Mouse (Mus musculus): ENCODE results near the gene Aoah. TPM values are rescaled to one million over a fixed set of nuclear protein-coding genes. Genes with fewer than 3 reads are reported as not detected.

Aoah gene
- polyA plus RNA-seq, 1 experiment from 2014 or later = 0.32 TPM

- Histone ChIP-seq H3K27ac (ENCODE audit: low read depth, low read length) (no peak overlapping the region), H3K36me3 (ENCODE audit: control insufficient read depth, insufficient read depth, low read length) (no peaks in the 10 kb centered on the region), H3K9ac (ENCODE audit: low read length) (no peak overlapping the region), H3K4me2 (ENCODE audit: low read depth, low read length, severe bottlenecking) (no peak overlapping the region), H3K27me3 (ENCODE audit: control insufficient read depth, insufficient read depth, low read length) (no peaks in the 10 kb centered on the region), H3K4me1 (replicated peaks; ENCODE audit: control insufficient read depth, insufficient read depth, low read length) (no peaks in the 10 kb centered on the region), H3K4me3 (ENCODE audit: low read depth, low read length) (no peak overlapping the region), H3K9me3 (ENCODE audit: control insufficient read depth, low read length) (no peaks in the 10 kb centered on the region)
- no peak for DNase-seq (ENCODE audit: low spot score)
- peak; percentile 55 for ATAC-seq (replicated peaks; ENCODE audit: low FRiP score)
- 82% methylated on average over 5 of the region's 5 CpGs for WGBS
Observed at GRCm38 (mm10) chr13:21005642-21006320, 211.9 kb downstream of the Aoah start.

DNA sequence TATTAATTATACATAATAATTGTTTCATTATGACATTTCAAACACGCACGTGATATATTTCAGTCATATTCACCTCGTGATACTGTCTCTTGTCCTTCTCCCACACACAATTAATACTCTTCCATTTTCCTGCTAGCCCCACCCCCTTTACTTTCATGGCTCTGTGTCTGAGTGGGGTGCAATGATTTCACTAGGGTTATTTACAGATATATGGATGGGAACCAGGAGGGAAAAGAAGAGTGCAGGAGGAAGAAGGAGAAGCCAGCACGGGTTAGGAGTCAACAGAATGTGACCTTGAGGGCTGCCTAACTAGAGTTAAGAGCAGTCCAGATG is 212.4 kb downstream of the Aoah start:
- no peak overlapping the region for H3K27ac ChIP-seq (ENCODE audit: low read depth, low read length)
- WGBS = 86% methylated on average over 4 of the region's 4 CpGs
- no peak overlapping the region for H3K4me3 ChIP-seq (ENCODE audit: low read depth, low read length)
- no peaks in the 10 kb centered on the region for H3K27me3 ChIP-seq (ENCODE audit: control insufficient read depth, insufficient read depth, low read length)
- DNase-seq (ENCODE audit: low spot score) = no peak
- no peaks in the 10 kb centered on the region for H3K4me1 ChIP-seq (replicated peaks; ENCODE audit: control insufficient read depth, insufficient read depth, low read length)
- no peak overlapping the region for H3K9ac ChIP-seq (ENCODE audit: low read length)
- no peaks in the 10 kb centered on the region for H3K9me3 ChIP-seq (ENCODE audit: control insufficient read depth, low read length)
- no peaks in the 10 kb centered on the region for H3K36me3 ChIP-seq (ENCODE audit: control insufficient read depth, insufficient read depth, low read length)
- ATAC-seq (replicated peaks; ENCODE audit: low FRiP score) = no peak
- no peak overlapping the region for H3K4me2 ChIP-seq (ENCODE audit: low read depth, low read length, severe bottlenecking)

GRCm38 (mm10) chr13:21013659-21014058 is 219.7 kb downstream of the Aoah start:
- Histone ChIP-seq H3K4me1 (replicated peaks; ENCODE audit: control insufficient read depth, insufficient read depth, low read length) (no peaks in the 10 kb centered on the region), H3K27ac (ENCODE audit: low read depth, low read length) (no peak overlapping the region), H3K9me3 (ENCODE audit: control insufficient read depth, low read length) (no peaks in the 10 kb centered on the region), H3K4me2 (ENCODE audit: low read depth, low read length, severe bottlenecking) (no peak overlapping the region), H3K27me3 (ENCODE audit: control insufficient read depth, insufficient read depth, low read length) (no peaks in the 10 kb centered on the region), H3K4me3 (ENCODE audit: low read depth, low read length) (no peak overlapping the region), H3K9ac (ENCODE audit: low read length) (no peak overlapping the region), H3K36me3 (ENCODE audit: control insufficient read depth, insufficient read depth, low read length) (no peaks in the 10 kb centered on the region)
- DNase-seq (ENCODE audit: low spot score) (no peak), ATAC-seq (replicated peaks; ENCODE audit: low FRiP score) (no peak)
- WGBS = 79% methylated on average over 3 of the region's 3 CpGs

DNA sequence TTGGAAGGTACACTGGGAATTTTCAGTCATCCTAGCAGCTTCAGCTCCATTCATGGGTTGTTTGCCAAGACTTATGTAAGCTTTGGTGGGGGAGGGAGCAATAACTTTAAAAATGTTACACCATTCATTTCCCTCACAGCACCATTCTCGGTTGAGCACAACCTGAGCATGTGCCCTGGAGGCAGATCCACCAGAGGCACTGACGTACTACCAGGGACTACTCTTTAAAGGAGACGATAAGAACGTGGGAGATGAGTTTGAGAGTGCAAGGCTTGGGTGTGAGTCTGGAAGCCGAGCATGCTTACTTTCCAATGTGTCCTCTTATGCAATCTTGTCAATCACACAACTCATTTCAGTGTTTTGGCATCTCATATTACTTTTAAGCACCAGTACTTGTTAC is 230.9 kb downstream of the Aoah start:
- Histone ChIP-seq H3K4me1 (replicated peaks; ENCODE audit: control insufficient read depth, insufficient read depth, low read length) (no peaks in the 10 kb centered on the region), H3K27ac (ENCODE audit: low read depth, low read length) (no peak overlapping the region), H3K27me3 (ENCODE audit: control insufficient read depth, insufficient read depth, low read length) (no peaks in the 10 kb centered on the region), H3K4me3 (ENCODE audit: low read depth, low read length) (no peak overlapping the region), H3K9me3 (ENCODE audit: control insufficient read depth, low read length) (no peaks in the 10 kb centered on the region), H3K4me2 (ENCODE audit: low read depth, low read length, severe bottlenecking) (no peak overlapping the region), H3K9ac (ENCODE audit: low read length) (no peak overlapping the region), H3K36me3 (ENCODE audit: control insufficient read depth, insufficient read depth, low read length) (no peaks in the 10 kb centered on the region)
- ATAC-seq (replicated peaks; ENCODE audit: low FRiP score) (no peak), DNase-seq (ENCODE audit: low spot score) (no peak)
- WGBS = 87% methylated on average over 5 of the region's 5 CpGs

DNA sequence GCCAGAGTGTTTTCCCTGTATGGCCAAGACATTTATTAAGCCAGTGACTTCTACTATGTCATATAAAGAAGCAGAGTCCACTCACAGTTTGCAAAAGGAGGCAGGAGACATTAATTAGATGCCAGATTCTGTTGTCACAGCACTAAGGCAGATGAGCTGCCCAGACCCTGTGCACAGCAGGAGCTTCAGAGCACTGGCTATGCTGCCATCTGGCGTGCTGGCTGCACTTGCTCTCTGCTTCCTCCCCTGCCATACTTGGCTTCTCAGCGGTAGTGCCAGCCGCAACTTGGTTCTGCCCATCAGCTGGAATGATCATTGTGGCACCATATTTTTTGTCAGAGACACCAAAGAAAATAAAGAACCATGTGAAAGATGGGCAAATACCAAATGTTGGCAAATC is 239.3 kb downstream of the Aoah start:
- WGBS = 71% methylated on average over 3 of the region's 3 CpGs
- Histone ChIP-seq H3K27ac (ENCODE audit: low read depth, low read length) (no peak overlapping the region), H3K36me3 (ENCODE audit: control insufficient read depth, insufficient read depth, low read length) (no peaks in the 10 kb centered on the region), H3K4me3 (ENCODE audit: low read depth, low read length) (no peak overlapping the region), H3K27me3 (ENCODE audit: control insufficient read depth, insufficient read depth, low read length) (no peaks in the 10 kb centered on the region), H3K4me1 (replicated peaks; ENCODE audit: control insufficient read depth, insufficient read depth, low read length) (no peaks in the 10 kb centered on the region), H3K9me3 (ENCODE audit: control insufficient read depth, low read length) (no peaks in the 10 kb centered on the region), H3K9ac (ENCODE audit: low read length) (no peak overlapping the region), H3K4me2 (ENCODE audit: low read depth, low read length, severe bottlenecking) (no peak overlapping the region)
- no peak for ATAC-seq (replicated peaks; ENCODE audit: low FRiP score)
- no peak for DNase-seq (ENCODE audit: low spot score)

DNA sequence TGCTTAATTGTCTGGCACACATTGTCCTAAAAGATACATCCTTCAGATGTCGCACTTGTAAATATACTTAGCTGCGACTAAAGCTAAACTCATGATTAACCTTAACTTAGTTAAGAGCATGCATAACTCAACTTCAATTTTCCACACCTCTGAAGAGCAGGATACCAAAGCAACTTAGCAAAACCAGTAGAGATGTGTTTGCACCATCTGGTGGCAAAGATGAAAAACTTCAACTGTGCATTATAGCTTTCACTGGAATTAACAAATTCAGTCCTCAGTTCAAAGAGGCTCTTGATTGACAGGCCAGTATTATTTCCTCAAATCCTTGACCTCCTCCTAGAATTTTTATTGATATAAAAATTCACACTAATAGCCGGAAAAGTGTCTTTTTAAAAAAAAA is 241.1 kb downstream of the Aoah start:
- Histone ChIP-seq H3K4me3 (ENCODE audit: low read depth, low read length) (no peak overlapping the region), H3K27ac (ENCODE audit: low read depth, low read length) (no peak overlapping the region), H3K4me2 (ENCODE audit: low read depth, low read length, severe bottlenecking) (no peak overlapping the region), H3K4me1 (replicated peaks; ENCODE audit: control insufficient read depth, insufficient read depth, low read length) (no peaks in the 10 kb centered on the region), H3K9me3 (ENCODE audit: control insufficient read depth, low read length) (no peaks in the 10 kb centered on the region), H3K36me3 (ENCODE audit: control insufficient read depth, insufficient read depth, low read length) (no peaks in the 10 kb centered on the region), H3K27me3 (ENCODE audit: control insufficient read depth, insufficient read depth, low read length) (no peaks in the 10 kb centered on the region), H3K9ac (ENCODE audit: low read length) (no peak overlapping the region)
- DNase-seq (ENCODE audit: low spot score) (no peak), ATAC-seq (replicated peaks; ENCODE audit: low FRiP score) (0 out of 2 replicates have a peak, but pooled peaks have one; percentile 55)
- 81% methylated on average over 3 of the region's 3 CpGs for WGBS

GRCm38 (mm10) chr13:21035981-21036380 is 242.1 kb downstream of the Aoah start:
- H3K9me3 ChIP-seq (ENCODE audit: control insufficient read depth, low read length) = no peaks in the 10 kb centered on the region
- no peaks in the 10 kb centered on the region for H3K36me3 ChIP-seq (ENCODE audit: control insufficient read depth, insufficient read depth, low read length)
- no peak overlapping the region for H3K27ac ChIP-seq (ENCODE audit: low read depth, low read length)
- no peaks in the 10 kb centered on the region for H3K27me3 ChIP-seq (ENCODE audit: control insufficient read depth, insufficient read depth, low read length)
- ATAC-seq (replicated peaks; ENCODE audit: low FRiP score) = no peak
- H3K4me3 ChIP-seq (ENCODE audit: low read depth, low read length) = no peak overlapping the region
- H3K4me2 ChIP-seq (ENCODE audit: low read depth, low read length, severe bottlenecking) = no peak overlapping the region
- H3K9ac ChIP-seq (ENCODE audit: low read length) = no peak overlapping the region
- H3K4me1 ChIP-seq (replicated peaks; ENCODE audit: control insufficient read depth, insufficient read depth, low read length) = no peaks in the 10 kb centered on the region
- no peak for DNase-seq (ENCODE audit: low spot score)

GRCm38 (mm10) chr13:21040589-21041199 is 246.8 kb downstream of the Aoah start:
- Histone ChIP-seq H3K4me1 (replicated peaks; ENCODE audit: control insufficient read depth, insufficient read depth, low read length) (no peaks in the 10 kb centered on the region), H3K4me2 (ENCODE audit: low read depth, low read length, severe bottlenecking) (no peak overlapping the region), H3K9ac (ENCODE audit: low read length) (no peak overlapping the region), H3K27me3 (ENCODE audit: control insufficient read depth, insufficient read depth, low read length) (no peaks in the 10 kb centered on the region), H3K9me3 (ENCODE audit: control insufficient read depth, low read length) (no peaks in the 10 kb centered on the region), H3K27ac (ENCODE audit: low read depth, low read length) (no peak overlapping the region), H3K36me3 (ENCODE audit: control insufficient read depth, insufficient read depth, low read length) (no peaks in the 10 kb centered on the region), H3K4me3 (ENCODE audit: low read depth, low read length) (no peak overlapping the region)
- DNase-seq (ENCODE audit: low spot score) = no peak
- 85% methylated on average over 2 of the region's 2 CpGs for WGBS
- ATAC-seq (replicated peaks; ENCODE audit: low FRiP score) = no peak

GRCm38 (mm10) chr13:21050118-21050517 is 256.2 kb downstream of the Aoah start:
- DNase-seq (ENCODE audit: low spot score) (no peak), ATAC-seq (replicated peaks; ENCODE audit: low FRiP score) (no peak)
- Histone ChIP-seq H3K27me3 (ENCODE audit: control insufficient read depth, insufficient read depth, low read length) (no peaks in the 10 kb centered on the region), H3K4me1 (replicated peaks; ENCODE audit: control insufficient read depth, insufficient read depth, low read length) (no peaks in the 10 kb centered on the region), H3K27ac (ENCODE audit: low read depth, low read length) (no peak overlapping the region), H3K36me3 (ENCODE audit: control insufficient read depth, insufficient read depth, low read length) (no peaks in the 10 kb centered on the region), H3K9ac (ENCODE audit: low read length) (no peak overlapping the region), H3K9me3 (ENCODE audit: control insufficient read depth, low read length) (no peaks in the 10 kb centered on the region), H3K4me2 (ENCODE audit: low read depth, low read length, severe bottlenecking) (no peak overlapping the region), H3K4me3 (ENCODE audit: low read depth, low read length) (no peak overlapping the region)
- 45% methylated on average over 1 of the region's 1 CpGs for WGBS

Data from forebrain, embryonic 11.5 days (tissue).